Mouse (Mus musculus): Measurements from ENCODE around the gene Mylip.

DNA sequence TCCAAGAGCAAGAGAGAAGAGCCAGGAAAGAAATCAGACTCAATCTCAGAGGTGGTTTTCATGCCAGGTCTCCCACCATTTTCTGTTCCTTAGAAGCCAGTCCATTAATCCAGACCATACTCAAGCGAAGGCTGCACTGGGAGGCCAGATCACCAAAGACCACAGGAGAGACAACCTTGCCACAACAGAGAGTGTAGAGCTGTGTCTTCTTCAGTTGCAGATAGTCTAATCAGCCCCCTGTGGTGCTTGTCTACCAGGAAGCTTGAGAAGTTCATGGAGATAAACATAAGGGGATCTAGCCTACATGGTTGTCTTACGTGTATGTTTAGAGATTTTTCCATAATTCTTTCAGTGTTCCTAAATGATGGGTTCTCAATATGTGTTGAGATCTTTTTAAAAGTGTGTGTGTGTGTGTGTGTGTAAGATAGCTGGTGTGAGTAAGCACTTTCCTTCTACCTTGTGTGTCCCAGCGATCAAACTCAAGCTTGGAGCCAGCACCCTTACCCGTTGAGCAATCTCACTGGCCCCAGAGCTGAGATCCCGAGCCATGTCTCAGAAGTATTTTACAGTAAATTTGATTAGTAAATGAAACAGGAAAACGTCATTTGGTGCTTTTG is 15.8 kb downstream of the Mylip start:
- TF ChIP-seq CTCF (IDR thresholded peaks at IDR 0.05; ENCODE audit: low read depth, low read length) (no peak), POLR2A (IDR thresholded peaks at IDR 0.05; ENCODE audit: insufficient read depth, low read length) (no peak)

Data from ES-Bruce4 (cell line).